Mouse (Mus musculus) ES-E14 (cell line): ENCODE measurements around the gene Smndc1. TPM values are rescaled to one million over a fixed set of nuclear protein-coding genes. Genes with fewer than 3 reads are reported as not detected.
A peak's percentile ranks its signal among the peaks of the same experiment; 100 is the strongest.

ENCODE experiments used
- DNase-seq: peaks from one replicate; pipeline ENCODE4 v3.0.0-alpha.2; 2013; ENCODE audit warnings: low read depth, low spot score
- H3K27ac ChIP-seq: 2 replicates; pipeline ENCODE4 v1.5.1; 2012; ENCODE audit warnings: low read depth, mild to moderate bottlenecking, low read length, moderate library complexity, mixed read lengths; ENCODE audit not compliant: poor library complexity, insufficient read depth, severe bottlenecking
- H3K36me3 ChIP-seq: 2 replicates; pipeline ENCODE4 v1.6.1; 2012; ENCODE audit warnings: mild to moderate bottlenecking, low read length, moderate library complexity, mixed read lengths; ENCODE audit not compliant: control insufficient read depth, poor library complexity, insufficient read depth, severe bottlenecking
- H3K4me1 ChIP-seq, 2 experiments: fragments of 150-350 bp in 1 of 2; sonication (generic) in 1 of 2; 2 replicates each; pipeline ENCODE4 v1.6.1; 2012; ENCODE audit warnings: low read length in 2 of 2, mild to moderate bottlenecking in 1 of 2, mixed read lengths in 1 of 2; ENCODE audit not compliant: control insufficient read depth in 2 of 2, insufficient read depth in 2 of 2, poor library complexity in 1 of 2
- H3K4me3 ChIP-seq, 2 experiments: fragments of 150-350 bp in 1 of 2; sonication (generic) in 1 of 2; 2 replicates each; pipeline ENCODE4 v1.5.1; 2012; ENCODE audit warnings: low read length in 2 of 2, low read depth in 1 of 2, mild to moderate bottlenecking in 1 of 2, mixed read lengths in 1 of 2; ENCODE audit not compliant: insufficient read depth in 1 of 2, poor library complexity in 1 of 2, severe bottlenecking in 1 of 2
- H3K9ac ChIP-seq: 2 replicates; pipeline ENCODE4 v1.6.1; 2012; ENCODE audit warnings: low read depth, mild to moderate bottlenecking, low read length, mixed read lengths; ENCODE audit not compliant: poor library complexity, insufficient read depth, severe bottlenecking
- H3K9me3 ChIP-seq: fragments of 150-350 bp; sonication (generic); 2 replicates; pipeline ENCODE4 v1.6.1; 2012; ENCODE audit warnings: low read depth, mild to moderate bottlenecking, low read length; ENCODE audit not compliant: control insufficient read depth, insufficient read depth
- CHD2 ChIP-seq: IDR thresholded peaks from 2 replicates; pipeline ENCODE4 v1.6.1; 2014; ENCODE audit warnings: mild to moderate bottlenecking, low read depth, low read length, inconsistent platforms
- HCFC1 ChIP-seq: IDR thresholded peaks from 2 replicates; pipeline ENCODE4 v1.6.1; 2012; ENCODE audit warnings: low read length, inconsistent platforms, borderline replicate concordance; ENCODE audit not compliant: insufficient read depth
- MAFK ChIP-seq: IDR thresholded peaks from 2 replicates; pipeline ENCODE4 v1.6.1; 2014; ENCODE audit warnings: mild to moderate bottlenecking, low read depth, low read length, inconsistent platforms; ENCODE audit not compliant: insufficient read depth
- ZC3H11A ChIP-seq: IDR thresholded peaks from 2 replicates; pipeline ENCODE4 v1.6.1; 2012; ENCODE audit warnings: low read depth, mild to moderate bottlenecking, inconsistent platforms, low read length, borderline replicate concordance
- ZNF384 ChIP-seq: IDR thresholded peaks from 2 replicates; pipeline ENCODE4 v1.6.1; 2012; ENCODE audit warnings: low read depth, low read length, inconsistent platforms
- in situ Hi-C, 2 experiments: fragments of 600-800 bp; cut with MboI; formaldehyde crosslinking; loops; one replicate each; pipeline ENCODE4 v1.15.1; 2025; ENCODE audit warnings: low sequenced_read_pairs in 2 of 2, inconsistent platforms in 1 of 2; ENCODE audit not compliant: unreplicated experiment in 2 of 2
- total RNA-seq: library from RNA; depleted of rRNA; stranded (reverse); fragments of 300-350 nt; gene quantifications from 2 replicates; pipeline ENCODE4 v1.2.3, GENCODE M21; 2012

Smndc1 gene
- total RNA-seq, 1 experiment, result 37.4 TPM

DNA sequence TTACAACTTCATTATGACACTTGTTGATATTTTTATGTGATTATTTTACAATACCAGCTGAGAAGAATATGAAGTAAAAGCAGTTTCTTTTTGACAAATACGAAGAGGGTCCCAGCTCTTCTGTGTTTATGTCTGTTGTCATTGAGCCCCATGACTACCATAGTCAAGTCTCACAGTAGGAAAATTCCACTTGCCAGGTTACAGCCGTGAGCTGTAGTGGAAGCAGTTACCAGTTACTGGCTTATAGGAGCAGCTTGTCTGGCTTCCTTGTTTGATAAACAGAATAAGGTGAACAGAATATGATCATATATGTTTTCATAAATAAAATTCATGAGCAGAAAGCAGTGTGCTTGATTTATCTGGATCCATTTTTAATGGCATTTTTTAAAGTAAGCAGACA lies 25.8 kb downstream of the Smndc1 start:
- no peak for DNase-seq

DNA sequence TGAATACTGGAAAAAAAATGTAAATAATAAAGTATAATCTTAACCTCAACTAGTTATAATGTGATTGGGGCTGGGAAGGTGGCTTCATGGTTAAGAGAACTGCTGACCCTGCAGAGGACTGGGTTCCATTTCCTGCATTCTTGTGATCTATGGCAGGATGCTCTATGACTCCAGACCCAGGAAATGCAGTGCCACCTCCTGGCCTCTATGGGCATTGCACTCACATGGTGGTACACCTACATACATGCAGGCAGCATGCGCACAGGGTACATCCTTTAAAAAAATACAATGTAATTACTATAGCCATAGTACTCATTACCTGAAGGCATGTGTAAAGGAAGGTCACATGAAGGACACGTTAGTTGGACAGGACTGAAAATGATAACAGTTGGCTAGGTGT lies 27.4 kb downstream of the Smndc1 start:
- no peaks in the 10 kb centered on the region for H3K9me3 ChIP-seq
- peak; percentile 56; the same call in 1 of the 2 replicates for TF ChIP-seq ZC3H11A
- TF ChIP-seq CHD2, result no peak
- TF ChIP-seq HCFC1, result no peak
- TF ChIP-seq ZNF384, result no peak
- TF ChIP-seq MAFK, result no peak
- no peaks in the 10 kb centered on the region for H3K36me3 ChIP-seq
- no peak overlapping the region for H3K27ac ChIP-seq
- no peak overlapping the region for H3K9ac ChIP-seq
- in situ Hi-C loops, result loop anchor here in 1 of 2 experiments (10.0 kb wide), 1 partner anchor 118 kb away; no protein-coding TSS in a partner anchor
- H3K4me1 ChIP-seq, result no peaks in the 10 kb centered on the region
- DNase-seq, result peak; percentile 65
- H3K4me3 ChIP-seq, result no peak overlapping the region

More for the DNA sequence above, 25.8 kb downstream of the Smndc1 start:
- TF ChIP-seq CHD2, result no peak
- no peak for TF ChIP-seq MAFK
- no peak for TF ChIP-seq ZC3H11A
- TF ChIP-seq HCFC1, result no peak
- TF ChIP-seq ZNF384, result no peak
- no peak overlapping the region for H3K4me3 ChIP-seq
- H3K36me3 ChIP-seq, result no peaks in the 10 kb centered on the region
- H3K9ac ChIP-seq, result no peak overlapping the region
- no peaks in the 10 kb centered on the region for H3K9me3 ChIP-seq
- peaks cover 0 to 6% of the 10 kb centered on the region in 2 experiments; a peak in 1 of 4 replicates for H3K4me1 ChIP-seq
- in situ Hi-C loops, result loop anchor here in 1 of 2 experiments (10.0 kb wide), 1 partner anchor 120 kb away; no protein-coding TSS in a partner anchor
- no peak overlapping the region for H3K27ac ChIP-seq

DNA sequence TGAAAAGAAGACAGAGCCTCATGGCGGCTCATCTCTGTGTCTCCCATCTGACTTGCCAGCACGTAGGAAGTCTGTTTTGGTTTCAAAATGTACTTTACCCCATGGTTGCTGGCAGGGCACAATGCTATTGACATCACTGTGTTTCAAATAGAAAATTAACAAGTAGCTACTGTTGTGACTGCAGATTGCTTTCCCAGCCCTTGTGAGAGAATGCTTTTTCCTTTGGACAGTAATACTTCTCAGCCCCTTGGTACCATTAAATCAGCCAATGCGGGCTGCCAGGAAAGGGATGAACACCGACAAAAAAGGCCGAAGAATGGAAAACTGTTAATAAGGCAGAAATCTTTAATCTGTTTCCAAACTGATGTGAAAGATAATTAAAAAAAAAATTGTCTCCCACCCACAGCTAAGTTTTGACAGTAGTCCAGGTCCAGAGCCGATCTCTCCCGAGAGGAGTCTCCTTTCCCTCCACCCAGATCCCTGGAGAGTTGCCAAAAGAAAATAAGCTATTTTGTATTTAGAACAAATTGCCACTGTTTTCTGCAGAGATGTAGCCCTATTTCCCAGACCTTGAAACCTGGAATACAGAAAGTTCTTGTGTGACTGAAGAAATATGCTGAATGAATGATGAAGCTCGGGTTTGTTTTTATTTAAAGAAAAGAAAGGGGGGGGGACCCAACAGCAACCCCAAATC lies 30.0 kb downstream of the Smndc1 start:
- H3K27ac ChIP-seq, result no peak overlapping the region
- no peak overlapping the region for H3K9ac ChIP-seq
- TF ChIP-seq ZNF384 (no peak), ZC3H11A (no peak), HCFC1 (no peak), CHD2 (no peak), MAFK (no peak)
- in situ Hi-C loops, result loop anchor here in 1 of 2 experiments (10.0 kb wide), 1 partner anchor 116 kb away; no protein-coding TSS in a partner anchor
- no peak for DNase-seq
- no peak overlapping the region for H3K4me3 ChIP-seq
- no peaks in the 10 kb centered on the region for H3K9me3 ChIP-seq
- H3K4me1 ChIP-seq, result no peaks in the 10 kb centered on the region
- H3K36me3 ChIP-seq, result no peaks in the 10 kb centered on the region

DNA sequence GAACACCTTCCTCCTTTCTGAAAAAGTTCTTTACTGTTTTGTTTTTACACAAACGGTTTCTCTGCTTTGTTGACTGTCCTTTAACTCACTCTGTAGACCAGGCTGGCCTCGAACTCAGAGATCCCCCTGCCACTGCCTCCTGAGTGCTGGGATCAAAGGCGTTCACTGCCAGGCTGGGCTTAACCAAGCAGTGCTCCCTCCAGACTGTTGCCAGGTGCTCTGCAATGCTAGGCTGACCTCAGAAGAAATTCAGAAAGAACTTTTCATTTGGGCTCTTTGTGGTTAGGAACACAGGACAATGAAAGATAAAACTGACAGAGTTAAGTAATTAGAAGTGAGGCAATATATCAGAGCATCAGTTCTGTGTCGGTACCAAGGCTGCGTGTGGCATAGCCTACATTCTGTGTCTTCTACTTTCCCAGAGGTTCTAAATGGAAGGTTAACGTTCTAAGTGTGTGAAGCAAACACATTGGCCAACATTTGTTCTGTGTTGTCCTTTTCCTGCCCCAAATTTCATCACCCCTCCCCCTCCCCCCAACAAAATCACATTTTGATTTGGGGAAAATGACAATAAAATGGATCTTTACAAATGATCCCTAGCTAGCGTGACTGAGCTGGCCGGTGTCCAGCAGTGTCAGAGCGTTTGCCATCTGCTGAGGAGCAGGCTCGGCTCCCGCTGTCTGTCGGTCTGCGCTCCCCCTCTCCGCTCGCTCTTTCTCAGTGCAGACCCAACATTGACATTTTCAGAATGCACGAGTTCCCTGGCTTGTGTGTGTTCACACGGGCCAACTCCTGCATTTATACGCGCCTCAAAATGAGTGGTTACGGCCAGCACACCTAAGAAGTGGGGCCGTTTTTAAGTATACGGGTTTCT lies 31.0 kb downstream of the Smndc1 start:
- Histone ChIP-seq H3K9ac (no peak overlapping the region), H3K27ac (no peak overlapping the region), H3K4me3 (no peak overlapping the region), H3K36me3 (no peaks in the 10 kb centered on the region), H3K9me3 (no peaks in the 10 kb centered on the region), H3K4me1 (no peaks in the 10 kb centered on the region)
- in situ Hi-C loops, result loop anchor here in 1 of 2 experiments (10.0 kb wide), 1 partner anchor 115 kb away; no protein-coding TSS in a partner anchor
- TF ChIP-seq ZNF384 (no peak), CHD2 (no peak), MAFK (no peak), HCFC1 (no peak), ZC3H11A (no peak)
- DNase-seq, result no peak
